Mouse (Mus musculus): ENCODE results near the gene Vmn2r109. TPM values are rescaled to one million over a fixed set of nuclear protein-coding genes. Genes with fewer than 3 reads are reported as not detected.
"Not testable (repeated sequence)": the region's sequence is repeated elsewhere in the genome, so short reads cannot be mapped to it uniquely, and the experiment has no call there.

Vmn2r109 gene
- not detected in 2 replicates for polyA plus RNA-seq (2015; fragmentation: Nextera tagmentation; extraction: Ambion mirVana)

DNA sequence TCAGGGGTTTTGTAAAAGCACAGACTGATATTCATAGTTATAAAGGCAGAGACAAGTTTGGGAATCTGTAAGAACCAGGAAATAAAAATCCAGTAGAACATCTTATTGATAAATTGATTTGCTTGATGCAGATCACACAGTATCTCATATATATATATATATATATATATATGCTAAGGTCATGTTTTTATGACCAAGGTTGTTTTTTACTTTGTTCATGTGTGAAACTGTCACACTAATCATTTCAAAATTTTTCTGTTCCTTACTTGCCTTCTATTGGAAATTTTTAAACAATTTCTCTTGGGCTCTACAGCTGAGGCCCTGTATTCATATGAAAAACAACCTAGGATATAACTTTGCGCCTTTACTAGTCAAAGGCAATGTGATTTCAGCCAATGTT, at the start of gene Vmn2r109:
Gene Vmn2r109, minus strand, starts transcription at position 101 of the 400 bp plus-strand sequence.
- no peak for ATAC-seq (ENCODE audit: low FRiP score, low TSS enrichment)
- Histone ChIP-seq H3K36me3 (ENCODE audit: insufficient read depth, low read length) (no peaks in the 10 kb centered on the region), H3K9ac (replicated peaks; ENCODE audit: low read length) (no peak within 1 kb of the TSS), H3K9me3 (ENCODE audit: low read length) (no peaks in the 10 kb centered on the region), H3K4me3 (ENCODE audit: low read length) (no peak within 1 kb of the TSS), H3K27ac (ENCODE audit: low read length) (no peak within 1 kb of the TSS), H3K4me2 (replicated peaks; ENCODE audit: low read depth, low read length) (no peak within 1 kb of the TSS), H3K4me1 (ENCODE audit: insufficient read depth, low read length) (no peaks in the 10 kb centered on the region), H3K27me3 (ENCODE audit: insufficient read depth, low read length) (no peaks in the 10 kb centered on the region)
- 88% methylated on average over 1 of the region's 1 CpGs for WGBS

GRCm38 (mm10) chr17:20596323-20596722, 31.8 kb upstream of the Vmn2r109 start, which contains the start of gene Vmn2r110:
TSS of gene Vmn2r110 (minus strand) at chr17:20596423.
- 0 out of 2 replicates have a peak, but pooled peaks cover 3% of the 10 kb centered on the region for H3K9me3 ChIP-seq (ENCODE audit: low read length)
- WGBS, result 25% methylated on average over 1 of the region's 1 CpGs
- H3K36me3 ChIP-seq (ENCODE audit: insufficient read depth, low read length), result no peaks in the 10 kb centered on the region
- H3K4me1 ChIP-seq (ENCODE audit: insufficient read depth, low read length), result no peaks in the 10 kb centered on the region
- no peak for ATAC-seq (ENCODE audit: low FRiP score, low TSS enrichment)
- H3K27me3 ChIP-seq (ENCODE audit: insufficient read depth, low read length), result no peaks in the 10 kb centered on the region
- H3K4me2 ChIP-seq (replicated peaks; ENCODE audit: low read depth, low read length), result no peak within 1 kb of the TSS
- H3K4me3 ChIP-seq (ENCODE audit: low read length), result no peak within 1 kb of the TSS
- H3K27ac ChIP-seq (ENCODE audit: low read length), result no peak within 1 kb of the TSS
- H3K9ac ChIP-seq (replicated peaks; ENCODE audit: low read length), result no peak within 1 kb of the TSS

DNA sequence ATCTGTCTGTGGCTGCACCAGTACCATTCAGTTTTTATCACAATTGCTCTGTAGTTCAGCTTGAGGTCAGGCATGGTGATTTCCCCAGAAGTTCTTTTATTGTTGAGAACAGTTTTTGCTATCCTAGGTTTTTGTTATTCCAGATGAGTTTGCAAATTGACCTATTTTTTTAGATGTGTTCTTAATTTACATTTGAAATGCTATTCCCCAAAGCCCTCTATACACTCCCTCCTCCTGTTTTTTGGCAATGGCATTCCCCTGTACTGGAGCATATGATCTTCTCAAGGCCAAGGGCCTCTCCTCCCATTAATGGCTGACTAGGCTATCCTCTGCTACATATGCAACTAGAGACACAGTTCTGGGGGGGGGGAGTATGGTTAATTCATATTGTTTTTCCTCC, 56.3 kb downstream of the Vmn2r109 start:
- H3K36me3 ChIP-seq (ENCODE audit: insufficient read depth, low read length); H3K27me3 ChIP-seq (ENCODE audit: insufficient read depth, low read length); ATAC-seq (ENCODE audit: low FRiP score, low TSS enrichment); H3K4me3 ChIP-seq (ENCODE audit: low read length); H3K9ac ChIP-seq (replicated peaks; ENCODE audit: low read length); H3K9me3 ChIP-seq (ENCODE audit: low read length); H3K4me2 ChIP-seq (replicated peaks; ENCODE audit: low read depth, low read length); H3K27ac ChIP-seq (ENCODE audit: low read length); H3K4me1 ChIP-seq (ENCODE audit: insufficient read depth, low read length): not testable (repeated sequence)

DNA sequence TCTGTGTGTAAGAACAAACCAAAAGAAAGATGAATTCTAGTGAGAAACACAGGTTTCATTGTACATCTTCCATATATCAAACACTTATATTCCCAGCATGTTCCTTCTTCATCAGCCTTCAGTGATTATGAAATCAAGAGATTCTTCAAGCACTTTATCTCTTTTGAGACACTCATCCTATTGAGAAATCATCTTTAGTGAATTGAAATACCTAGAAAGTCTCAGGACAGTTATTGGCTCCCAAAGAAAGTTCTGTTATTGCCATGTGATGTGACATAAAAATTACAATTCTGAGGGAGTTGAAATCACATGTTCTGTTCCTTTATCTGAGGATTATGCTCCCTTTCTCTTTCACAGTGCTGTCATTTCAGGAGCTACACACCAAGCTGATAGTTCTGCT, 66.7 kb downstream of the Vmn2r109 start, which contains the start of gene Vmn1r225:
Gene Vmn1r225, plus strand, starts transcription at position 301 of the 400 bp plus-strand sequence.
- H3K4me1 ChIP-seq (ENCODE audit: insufficient read depth, low read length), result no peaks in the 10 kb centered on the region
- H3K9me3 ChIP-seq (ENCODE audit: low read length), result no peaks in the 10 kb centered on the region
- no peaks in the 10 kb centered on the region for H3K27me3 ChIP-seq (ENCODE audit: insufficient read depth, low read length)
- no peaks in the 10 kb centered on the region for H3K36me3 ChIP-seq (ENCODE audit: insufficient read depth, low read length)
- ATAC-seq (ENCODE audit: low FRiP score, low TSS enrichment), result no peak
- no peak within 1 kb of the TSS for H3K4me2 ChIP-seq (replicated peaks; ENCODE audit: low read depth, low read length)
- no peak within 1 kb of the TSS for H3K4me3 ChIP-seq (ENCODE audit: low read length)
- no peak within 1 kb of the TSS for H3K27ac ChIP-seq (ENCODE audit: low read length)
- no peak within 1 kb of the TSS for H3K9ac ChIP-seq (replicated peaks; ENCODE audit: low read length)

Other genes with a start within 250 kb of the Vmn2r109 start
- not detected in 2 replicates for gene Vmn2r107, start 219.5 kb downstream of the Vmn2r109 start, polyA plus RNA-seq (2015; fragmentation: Nextera tagmentation; extraction: Ambion mirVana)
- gene Vmn1r224, start 150.6 kb downstream of the Vmn2r109 start, polyA plus RNA-seq (2015; fragmentation: Nextera tagmentation; extraction: Ambion mirVana), result not detected in 2 replicates
- gene Vmn2r108, start 83.4 kb downstream of the Vmn2r109 start, polyA plus RNA-seq (2015; fragmentation: Nextera tagmentation; extraction: Ambion mirVana), result not detected in 2 replicates
- not detected in 2 replicates for gene Vmn1r225, start 66.6 kb downstream of the Vmn2r109 start, polyA plus RNA-seq (2015; fragmentation: Nextera tagmentation; extraction: Ambion mirVana)
- 0.03 TPM in 1 of 2 replicates, not detected in the other for gene Vmn2r110, start 31.7 kb upstream of the Vmn2r109 start, polyA plus RNA-seq (2015; fragmentation: Nextera tagmentation; extraction: Ambion mirVana)
- not detected in 2 replicates for gene Fpr-rs3, start 60.1 kb upstream of the Vmn2r109 start, polyA plus RNA-seq (2015; fragmentation: Nextera tagmentation; extraction: Ambion mirVana)
- not detected in 2 replicates for gene Vmn1r226, start 118.1 kb upstream of the Vmn2r109 start, polyA plus RNA-seq (2015; fragmentation: Nextera tagmentation; extraction: Ambion mirVana)
- gene Vmn1r227, start 165.1 kb upstream of the Vmn2r109 start, polyA plus RNA-seq (2015; fragmentation: Nextera tagmentation; extraction: Ambion mirVana), result not detected in 2 replicates
- gene Vmn1r228, start 221.4 kb upstream of the Vmn2r109 start, polyA plus RNA-seq (2015; fragmentation: Nextera tagmentation; extraction: Ambion mirVana), result not detected in 2 replicates
- gene Vmn1r229, start 246.8 kb upstream of the Vmn2r109 start, polyA plus RNA-seq (2015; fragmentation: Nextera tagmentation; extraction: Ambion mirVana), result 0.01 TPM in 1 of 2 replicates, not detected in the other